Mouse (Mus musculus) megakaryocyte, adult 5-6 weeks (primary cell): ENCODE data around the gene Fndc3a. TPM values are rescaled to one million over a fixed set of nuclear protein-coding genes. Genes with fewer than 3 reads are reported as not detected.

Experiments
- ATAC-seq: 2 replicates; pipeline ENCODE4 v1.8.0; 2016; ENCODE audit warnings: mild to moderate bottlenecking, inconsistent platforms; ENCODE audit not compliant: poor library complexity, severe bottlenecking
- total RNA-seq, 2 experiments: library from RNA; stranded (forward) in 1 of 2; stranded (reverse) in 1 of 2; fragments of 153-499, 151-499 nt in 1 of 2; fragments of 221-1000, 200-1000 nt in 1 of 2; gene quantifications; 2 replicates each; pipeline versions ENCODE4 v1.2.3 to v1.2.4; 2015 to 2017

Fndc3a gene
- total RNA-seq (2015) (38.7 and 43.2 TPM in 2 replicates), total RNA-seq (2017) (40.7 and 49.9 TPM in 2 replicates)

GRCm38 (mm10) chr14:72709710-72710340 is at the start of gene Fndc3a:
TSS of gene Fndc3a (minus strand) at chr14:72710003.
- peak; percentile 70 for ATAC-seq

GRCm38 (mm10) chr14:72752893-72753292 is 43.1 kb upstream of the Fndc3a start:
- ATAC-seq, result no peak

- ATAC-seq, result no peak
Measured at GRCm38 (mm10) chr14:72750426-72751182, 40.8 kb upstream of the Fndc3a start.

- no peak for ATAC-seq
Measured at GRCm38 (mm10) chr14:72748331-72748730, 38.5 kb upstream of the Fndc3a start.

- no peak for ATAC-seq
Measured at GRCm38 (mm10) chr14:72741667-72742066, 31.9 kb upstream of the Fndc3a start.

GRCm38 (mm10) chr14:72740336-72740735 is 30.5 kb upstream of the Fndc3a start:
- ATAC-seq, result peak; percentile 82

- no peak for ATAC-seq
Measured at GRCm38 (mm10) chr14:72739484-72740208, 29.8 kb upstream of the Fndc3a start.

GRCm38 (mm10) chr14:72738776-72739175 is 29.0 kb upstream of the Fndc3a start:
- no peak for ATAC-seq

GRCm38 (mm10) chr14:72738217-72738616 is 28.4 kb upstream of the Fndc3a start:
- ATAC-seq, result peak; percentile 86

- ATAC-seq, result no peak
Measured at GRCm38 (mm10) chr14:72725865-72726264, 16.1 kb upstream of the Fndc3a start.

GRCm38 (mm10) chr14:72722274-72723053 is 12.7 kb upstream of the Fndc3a start:
- no peak for ATAC-seq

- ATAC-seq, result no peak
Measured at GRCm38 (mm10) chr14:72716175-72716574, 6.4 kb upstream of the Fndc3a start.

- ATAC-seq, result no peak
Measured at GRCm38 (mm10) chr14:72711130-72711529, 1.3 kb upstream of the Fndc3a start.

GRCm38 (mm10) chr14:72710341-72711027 is 681 bp upstream of the Fndc3a start:
- peak; percentile 45 for ATAC-seq

- peak; percentile 68 for ATAC-seq
Measured at GRCm38 (mm10) chr14:72709091-72709709, 603 bp downstream of the Fndc3a start.

- peak; percentile 29 for ATAC-seq
Measured at GRCm38 (mm10) chr14:72708581-72708991, 1.2 kb downstream of the Fndc3a start.

- peak; percentile 62 for ATAC-seq
Measured at GRCm38 (mm10) chr14:72700056-72700455, 9.7 kb downstream of the Fndc3a start.

GRCm38 (mm10) chr14:72691406-72691805 is 18.4 kb downstream of the Fndc3a start:
- ATAC-seq, result peak; percentile 88

- ATAC-seq, result peak; percentile 41; the same call in 1 of the 2 replicates
Measured at GRCm38 (mm10) chr14:72689525-72689924, 20.3 kb downstream of the Fndc3a start.
